Mouse (Mus musculus) small intestine, adult 2 months (tissue): ENCODE measurements around the gene Stk38.

Experiments used
- CTCF ChIP-seq: fragments of 200-500 bp; IDR thresholded peaks from 2 replicates; pipeline ENCODE4 v1.5.1; 2012; ENCODE audit warnings: low read depth, mild to moderate bottlenecking, control low read depth, inconsistent platforms, low read length, moderate library complexity, mixed read lengths; ENCODE audit not compliant: insufficient replicate concordance, insufficient read length; ENCODE audit errors: extremely low read depth
- POLR2A ChIP-seq: fragments of 200-500 bp; IDR thresholded peaks from 2 replicates; pipeline ENCODE4 v1.6.1; 2012; ENCODE audit warnings: low read depth, mild to moderate bottlenecking, control low read depth, inconsistent platforms, low read length, moderate library complexity

GRCm38 (mm10) chr17:28940776-28941555, 66.8 kb downstream of the Stk38 start:
- TF ChIP-seq POLR2A (no peak), CTCF (no peak)
